Comparison of ENCODE assay signal across 8 mouse cellular contexts in the genomic region with DNA sequence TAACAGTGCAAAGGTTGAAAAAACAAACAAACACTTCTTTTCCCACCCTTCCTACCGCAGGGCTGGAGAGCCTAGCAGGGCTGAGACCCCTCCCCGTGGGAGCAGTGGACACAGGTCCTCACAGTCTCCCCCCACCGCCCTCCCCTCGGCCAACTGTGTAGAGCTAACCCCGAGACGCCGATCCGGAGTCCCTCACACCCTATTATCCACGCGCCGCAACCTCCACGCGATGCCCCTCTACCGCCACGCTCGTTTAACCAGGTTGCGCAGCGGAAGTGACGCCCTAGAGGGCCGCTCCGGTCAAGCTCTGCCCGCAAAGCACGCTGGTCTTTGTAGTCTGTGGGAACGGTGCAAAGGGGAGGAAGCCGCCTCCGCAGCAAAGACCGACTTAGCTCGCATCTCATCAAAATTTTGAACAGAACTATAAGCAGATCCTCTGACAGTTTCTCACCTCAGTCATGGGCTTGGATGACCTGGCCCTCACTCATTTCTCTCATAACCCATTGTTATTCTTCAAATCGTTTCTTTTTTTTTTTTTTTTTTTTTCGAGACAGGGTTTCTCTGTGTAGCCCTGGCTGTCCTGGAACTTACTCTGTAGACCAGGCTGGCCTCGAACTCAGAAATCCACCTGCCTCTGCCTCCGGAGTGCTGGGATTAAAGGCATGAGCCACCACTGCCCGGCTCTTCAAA. TPM values are rescaled to one million over a fixed set of nuclear protein-coding genes. Genes with fewer than 3 reads are reported as not detected.
DNase-seq lines count a peak whose midpoint lies in the region; ATAC-seq and TF ChIP-seq lines count a peak whose summit lies in the region.

A gene (minus strand): TSS at position 290 of the 690 bp plus-strand sequence.

- peak; percentile 96 for ATAC-seq in frontal cortex, adult (ENCODE audit: low TSS enrichment)
- ATAC-seq in lung, postnatal 0 days, result peak; percentile 97

- no peaks in the 10 kb centered on the region for H3K9me3 ChIP-seq in hindbrain, embryonic 10.5 days
- no peaks in the 10 kb centered on the region for H3K9me3 ChIP-seq in lung, postnatal 0 days (ENCODE audit: low read length)

- whole genome bisulfite sequencing in hindbrain, embryonic 10.5 days, result 5% methylated on average over 33 of the region's 33 CpGs
- WGBS in lung, postnatal 0 days, result 4% methylated on average over 32 of the region's 33 CpGs

- no peak for TF ChIP-seq EP300 in lung, postnatal 0 days (IDR thresholded peaks at IDR 0.05)

- peak within 1 kb of the TSS; percentile 81 for H3K4me3 ChIP-seq in hindbrain, embryonic 10.5 days
- peak within 1 kb of the TSS; percentile 72 for H3K4me3 ChIP-seq in lung, postnatal 0 days (ENCODE audit: low read depth, low read length)

- peaks cover 10% of the 10 kb centered on the region; the same call in 1 of the 2 replicates for H3K4me1 ChIP-seq in hindbrain, embryonic 10.5 days (replicated peaks)
- no peaks in the 10 kb centered on the region for H3K4me1 ChIP-seq in lung, postnatal 0 days (ENCODE audit: insufficient read depth, low read depth, low read length)

- peak within 1 kb of the TSS; percentile 91 for H3K27ac ChIP-seq in hindbrain, embryonic 10.5 days
- no peak within 1 kb of the TSS for H3K27ac ChIP-seq in lung, postnatal 0 days (ENCODE audit: low read length)

- peak; percentile 77 for DNase-seq in MEL-GATA-1-ER (ENCODE audit: extremely low read depth, low read depth)
- DNase-seq in cerebellum, adult 8-10 months, result peak; percentile 80
- peak; percentile 91 for DNase-seq in hindbrain, embryonic 10.5 days (ENCODE audit: low spot score)
- DNase-seq in layer of hippocampus, adult 9-11 months, result peak; percentile 89
- DNase-seq in lung, postnatal 0 days (ENCODE audit: low spot score), result peak; percentile 93
- DNase-seq in ovary, postnatal 14 days (ENCODE audit: low spot score), result peak; percentile 63
- peak; percentile 89 for DNase-seq in thymus, postnatal 14 days

- no peaks in the 10 kb centered on the region for H3K27me3 ChIP-seq in hindbrain, embryonic 10.5 days (ENCODE audit: insufficient read depth, poor library complexity, severe bottlenecking)
- no peaks in the 10 kb centered on the region for H3K27me3 ChIP-seq in lung, postnatal 0 days (replicated peaks; ENCODE audit: insufficient read depth, low read length)

- H3K4me2 ChIP-seq in lung, postnatal 0 days (replicated peaks; ENCODE audit: low read depth, low read length), result peak within 1 kb of the TSS; percentile 66

- H3K36me3 ChIP-seq in hindbrain, embryonic 10.5 days, result peaks cover 72% of the 10 kb centered on the region
- H3K36me3 ChIP-seq in lung, postnatal 0 days (ENCODE audit: insufficient read depth, low read length), result peaks cover 19% of the 10 kb centered on the region; the same call in 1 of the 2 replicates

- peak; percentile 48 for TF ChIP-seq CTCF in lung, postnatal 0 days (IDR thresholded peaks at IDR 0.05)

- peak within 1 kb of the TSS; percentile 53 for H3K9ac ChIP-seq in lung, postnatal 0 days (replicated peaks; ENCODE audit: low read depth)

RNA-seq across cellular contexts. Expression of the gene that starts here (rescaled TPM):
- 12.1 and 15.5 TPM in 2 replicates for polyA plus RNA-seq in hindbrain, embryonic 10.5 days (2016; fragmentation: Nextera tagmentation; extraction: Ambion mirVana)
- 2.4 and 2.8 TPM in 2 replicates for polyA plus RNA-seq in lung, postnatal 0 days (2015; fragmentation: Nextera tagmentation; extraction: Ambion mirVana)
